Mouse (Mus musculus) olfactory bulb, adult 2 months (tissue): ENCODE data around the gene Kmt5a.

Source experiments
- CTCF ChIP-seq: fragments of 200-500 bp; IDR thresholded peaks from 2 replicates; pipeline ENCODE4 v1.5.1; 2012; ENCODE audit warnings: low read depth, mild to moderate bottlenecking, low read length, moderate library complexity; ENCODE audit not compliant: insufficient read depth
- POLR2A ChIP-seq: fragments of 200-500 bp; IDR thresholded peaks from 2 replicates; pipeline ENCODE4 v1.6.1; 2012; ENCODE audit warnings: mild to moderate bottlenecking, low read depth, low read length, moderate library complexity; ENCODE audit not compliant: insufficient read depth

DNA sequence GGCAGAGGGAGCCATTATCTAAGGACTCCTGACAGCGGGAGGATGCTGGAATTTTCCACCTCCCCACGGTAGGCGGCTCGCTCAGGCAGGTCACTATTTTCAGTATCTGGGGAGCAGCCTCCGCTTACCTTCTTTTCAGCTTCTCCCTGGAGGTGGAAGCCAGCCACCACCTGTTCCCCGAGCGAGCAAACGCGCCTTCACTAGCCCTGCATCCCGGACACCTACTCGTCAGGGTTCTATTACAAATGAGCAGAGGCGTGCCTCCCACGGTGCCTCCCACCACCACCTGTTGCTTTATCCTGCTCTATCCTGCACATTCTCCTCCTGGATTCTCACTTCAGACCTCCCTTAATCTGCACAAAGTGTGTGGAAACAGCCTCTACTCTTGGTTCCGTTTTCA is 64.0 kb downstream of the Kmt5a start:
- TF ChIP-seq POLR2A = no peak
- TF ChIP-seq CTCF = no peak
